ENCODE assay signal across 9 mouse cellular contexts in the genomic region with DNA sequence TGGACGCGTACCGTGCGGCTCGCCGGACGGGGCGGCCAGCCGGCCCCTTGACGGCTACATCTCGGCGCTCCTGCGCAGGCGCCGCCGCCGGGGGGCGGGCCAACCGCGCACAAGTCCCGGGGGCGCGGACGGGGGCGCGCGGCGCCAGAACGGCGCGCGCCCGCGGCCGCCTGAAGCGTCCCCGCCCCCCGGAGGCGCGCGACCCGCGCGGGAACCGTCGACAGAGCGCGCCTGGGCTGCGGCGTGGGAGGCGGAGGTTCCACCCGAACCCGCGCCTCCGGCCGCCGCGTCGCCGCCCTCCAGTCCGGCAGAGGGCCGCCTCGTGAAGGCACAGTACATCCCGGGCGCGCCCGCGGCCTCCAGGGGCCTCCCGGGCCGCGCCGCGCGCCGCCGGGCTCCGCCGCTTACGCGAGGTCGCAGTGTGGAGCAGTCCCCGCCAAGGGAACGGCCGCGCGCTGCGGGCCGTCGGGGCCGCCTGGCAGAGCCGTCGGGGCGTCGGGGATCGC. TPM values are rescaled to one million over a fixed set of nuclear protein-coding genes. Genes with fewer than 3 reads are reported as not detected.
DNase-seq lines count a peak whose midpoint lies in the region; ATAC-seq lines count a peak whose summit lies in the region.
"Had no signal": no experiment of that assay in that cellular context is flagged by ENCODE, and none has a peak within 500 bp of the region (broad histone marks: within the 10 kb centered on the region; RNA-seq: fewer than 3 reads in every experiment).

No protein-coding gene starts in this region.

- H3K27ac ChIP-seq in embryonic facial prominence, embryonic 13.5 days, result 0 out of 2 replicates have a peak overlapping the region, but pooled peaks have one; percentile 12
- H3K27ac ChIP-seq in intestine, embryonic 14.5 days (ENCODE audit: low read depth), result no peak overlapping the region
- no peak overlapping the region for H3K27ac ChIP-seq in neural tube, embryonic 13.5 days (replicated peaks)

- peak overlapping the region; percentile 48 for H3K4me2 ChIP-seq in embryonic facial prominence, embryonic 13.5 days
- peak overlapping the region; percentile 28 for H3K4me2 ChIP-seq in intestine, embryonic 14.5 days (ENCODE audit: low read length)
- peak overlapping the region; percentile 32 for H3K4me2 ChIP-seq in neural tube, embryonic 13.5 days

- ATAC-seq in embryonic facial prominence, embryonic 13.5 days (ENCODE audit: insufficient number of reproducible peaks, insufficient read depth, low FRiP score, low TSS enrichment, low read depth), result no peak
- ATAC-seq in intestine, embryonic 14.5 days (replicated peaks; ENCODE audit: low FRiP score, low TSS enrichment, low read depth), result 0 out of 2 replicates have a peak, but pooled peaks have one; percentile 26
- ATAC-seq in neural tube, embryonic 13.5 days (ENCODE audit: low read depth), result peak; percentile 5; the same call in 1 of the 2 replicates
- no peak for ATAC-seq in erythroid progenitor cell, adult 5-6 weeks (replicated peaks; ENCODE audit: low FRiP score, poor library complexity, severe bottlenecking)
- no peak for ATAC-seq in megakaryocyte-erythroid progenitor cell, adult 5-6 weeks (replicated peaks; ENCODE audit: low FRiP score, low TSS enrichment, poor library complexity, severe bottlenecking)
- ATAC-seq in megakaryocyte progenitor cell, adult 5-6 weeks (replicated peaks; ENCODE audit: poor library complexity), result no peak

- WGBS in embryonic facial prominence, embryonic 13.5 days, result 16% methylated on average over 91 of the region's 95 CpGs
- 34% methylated on average over 59 of the region's 95 CpGs for WGBS in intestine, embryonic 14.5 days
- WGBS in neural tube, embryonic 13.5 days, result 13% methylated on average over 95 of the region's 95 CpGs

- peaks cover 12% of the 10 kb centered on the region for H3K9me3 ChIP-seq in embryonic facial prominence, embryonic 13.5 days
- H3K9me3 ChIP-seq in intestine, embryonic 14.5 days (ENCODE audit: control insufficient read depth, low read length), result peaks cover 16% of the 10 kb centered on the region
- peaks cover 13% of the 10 kb centered on the region for H3K9me3 ChIP-seq in neural tube, embryonic 13.5 days

- H3K36me3 ChIP-seq in embryonic facial prominence, embryonic 13.5 days, result peaks cover 70% of the 10 kb centered on the region
- H3K36me3 ChIP-seq in intestine, embryonic 14.5 days (ENCODE audit: control insufficient read depth, insufficient read depth, low read length), result peaks cover 38% of the 10 kb centered on the region
- peaks cover 61% of the 10 kb centered on the region for H3K36me3 ChIP-seq in neural tube, embryonic 13.5 days

- DNase-seq in kidney, postnatal 14 days, result peak; percentile 35
- DNase-seq in kidney, adult 11 months, result no peak
- no peak for DNase-seq in intestine, embryonic 14.5 days (ENCODE audit: low spot score)

- 0 out of 2 replicates have a peak overlapping the region, but pooled peaks have one; percentile 11 for H3K9ac ChIP-seq in embryonic facial prominence, embryonic 13.5 days
- no peak overlapping the region for H3K9ac ChIP-seq in intestine, embryonic 14.5 days (ENCODE audit: low read length)
- H3K9ac ChIP-seq in neural tube, embryonic 13.5 days, result no peak overlapping the region

- peak overlapping the region; percentile 32 for H3K4me3 ChIP-seq in embryonic facial prominence, embryonic 13.5 days
- H3K4me3 ChIP-seq in intestine, embryonic 14.5 days (ENCODE audit: low read depth, low read length), result peak overlapping the region; percentile 23
- peak overlapping the region; percentile 25 for H3K4me3 ChIP-seq in neural tube, embryonic 13.5 days
- H3K4me3 ChIP-seq: erythroblast, embryonic 14.5 days had no signal

- peaks cover 11% of the 10 kb centered on the region; the same call in 1 of the 2 replicates for H3K27me3 ChIP-seq in embryonic facial prominence, embryonic 13.5 days
- H3K27me3 ChIP-seq in intestine, embryonic 14.5 days (replicated peaks; ENCODE audit: control insufficient read depth, insufficient read depth, low read length), result 0 out of 2 replicates have a peak, but pooled peaks cover 5% of the 10 kb centered on the region
- H3K27me3 ChIP-seq in neural tube, embryonic 13.5 days, result peaks cover 75% of the 10 kb centered on the region

- peaks cover 16% of the 10 kb centered on the region for H3K4me1 ChIP-seq in embryonic facial prominence, embryonic 13.5 days
- H3K4me1 ChIP-seq in intestine, embryonic 14.5 days (replicated peaks; ENCODE audit: control insufficient read depth, insufficient read depth, low read length), result peaks cover 8% of the 10 kb centered on the region; the same call in 1 of the 2 replicates
- peaks cover 8% of the 10 kb centered on the region for H3K4me1 ChIP-seq in neural tube, embryonic 13.5 days (replicated peaks)

RNA-seq across cellular contexts. Expression of gene Gng8, which starts 6.3 kb away (rescaled TPM):
- 19.9 and 32.0 TPM in 2 replicates for polyA plus RNA-seq in embryonic facial prominence, embryonic 13.5 days (2015; fragmentation: Nextera tagmentation; extraction: Ambion mirVana)
- 12.5 and 13.9 TPM in 2 replicates for polyA plus RNA-seq in intestine, embryonic 14.5 days (2014; fragmentation: Nextera tagmentation; extraction: Ambion mirVana)
- polyA plus RNA-seq in neural tube, embryonic 13.5 days (2015; fragmentation: Nextera tagmentation; extraction: Ambion mirVana), result 15.4 and 24.1 TPM in 2 replicates
- total RNA-seq in erythroid progenitor cell, adult 5-6 weeks (2015; ENCODE audit: low replicate concordance), result not detected in 2 replicates
- not detected in 2 replicates for total RNA-seq in erythroid progenitor cell, adult 5-6 weeks (2017; ENCODE audit: low replicate concordance)
- not detected in 2 replicates for total RNA-seq in megakaryocyte-erythroid progenitor cell, adult 5-6 weeks (2014; fragmentation: Nextera tagmentation)
- 2.6 TPM in 1 of 2 replicates, not detected in the other for total RNA-seq in megakaryocyte-erythroid progenitor cell, adult 5-6 weeks (2017)
- not detected in 2 replicates for total RNA-seq in megakaryocyte progenitor cell, adult 5-6 weeks (2015)
- total RNA-seq in megakaryocyte progenitor cell, adult 5-6 weeks (2017), result not detected in 2 replicates
- polyA plus RNA-seq: erythroblast, embryonic 14.5 days had no signal

RNA-seq across cellular contexts. Expression of gene Dact3, which starts 10.2 kb away (rescaled TPM):
- polyA plus RNA-seq in embryonic facial prominence, embryonic 13.5 days (2015; fragmentation: Nextera tagmentation; extraction: Ambion mirVana), result 4.9 TPM in 2 replicates
- polyA plus RNA-seq in intestine, embryonic 14.5 days (2014; fragmentation: Nextera tagmentation; extraction: Ambion mirVana), result 5.3 and 5.5 TPM in 2 replicates
- 3.7 and 3.9 TPM in 2 replicates for polyA plus RNA-seq in neural tube, embryonic 13.5 days (2015; fragmentation: Nextera tagmentation; extraction: Ambion mirVana)
- not detected in 2 replicates for total RNA-seq in erythroid progenitor cell, adult 5-6 weeks (2015; ENCODE audit: low replicate concordance)
- total RNA-seq in erythroid progenitor cell, adult 5-6 weeks (2017; ENCODE audit: low replicate concordance), result not detected in 2 replicates
- 0.27 TPM in 1 of 2 replicates, not detected in the other for total RNA-seq in megakaryocyte-erythroid progenitor cell, adult 5-6 weeks (2014; fragmentation: Nextera tagmentation)
- 0.75 TPM in 1 of 2 replicates, not detected in the other for total RNA-seq in megakaryocyte-erythroid progenitor cell, adult 5-6 weeks (2017)
- total RNA-seq in megakaryocyte progenitor cell, adult 5-6 weeks (2015), result not detected in 2 replicates
- total RNA-seq in megakaryocyte progenitor cell, adult 5-6 weeks (2017), result 0.04 and 0.17 TPM in 2 replicates

RNA-seq across cellular contexts. Expression of gene Ptgir, which starts 21.0 kb away (rescaled TPM):
- polyA plus RNA-seq in embryonic facial prominence, embryonic 13.5 days (2015; fragmentation: Nextera tagmentation; extraction: Ambion mirVana), result 1.2 TPM in 2 replicates
- polyA plus RNA-seq in intestine, embryonic 14.5 days (2014; fragmentation: Nextera tagmentation; extraction: Ambion mirVana), result 2.2 and 2.3 TPM in 2 replicates
- polyA plus RNA-seq in neural tube, embryonic 13.5 days (2015; fragmentation: Nextera tagmentation; extraction: Ambion mirVana), result 3.1 and 3.6 TPM in 2 replicates
- 0.36 and 6.7 TPM in 2 replicates for total RNA-seq in erythroid progenitor cell, adult 5-6 weeks (2015; ENCODE audit: low replicate concordance)
- 1.9 and 2.0 TPM in 2 replicates for total RNA-seq in erythroid progenitor cell, adult 5-6 weeks (2017; ENCODE audit: low replicate concordance)
- total RNA-seq in megakaryocyte-erythroid progenitor cell, adult 5-6 weeks (2014; fragmentation: Nextera tagmentation), result not detected in 2 replicates
- not detected in 2 replicates for total RNA-seq in megakaryocyte-erythroid progenitor cell, adult 5-6 weeks (2017)
- 2.1 and 2.6 TPM in 2 replicates for total RNA-seq in megakaryocyte progenitor cell, adult 5-6 weeks (2015)
- total RNA-seq in megakaryocyte progenitor cell, adult 5-6 weeks (2017), result 1.8 and 4.0 TPM in 2 replicates

RNA-seq across cellular contexts. Expression of gene Calm3, which starts 38.6 kb away (rescaled TPM):
- 104 and 111 TPM in 2 replicates for polyA plus RNA-seq in embryonic facial prominence, embryonic 13.5 days (2015; fragmentation: Nextera tagmentation; extraction: Ambion mirVana)
- 184 and 190 TPM in 2 replicates for polyA plus RNA-seq in intestine, embryonic 14.5 days (2014; fragmentation: Nextera tagmentation; extraction: Ambion mirVana)
- polyA plus RNA-seq in neural tube, embryonic 13.5 days (2015; fragmentation: Nextera tagmentation; extraction: Ambion mirVana), result 275 and 297 TPM in 2 replicates
- 131 and 141 TPM in 2 replicates for total RNA-seq in erythroid progenitor cell, adult 5-6 weeks (2015; ENCODE audit: low replicate concordance)
- total RNA-seq in erythroid progenitor cell, adult 5-6 weeks (2017; ENCODE audit: low replicate concordance), result 258 and 325 TPM in 2 replicates
- total RNA-seq in megakaryocyte-erythroid progenitor cell, adult 5-6 weeks (2014; fragmentation: Nextera tagmentation), result 291 and 377 TPM in 2 replicates
- total RNA-seq in megakaryocyte-erythroid progenitor cell, adult 5-6 weeks (2017), result 512 and 515 TPM in 2 replicates
- 125 and 150 TPM in 2 replicates for total RNA-seq in megakaryocyte progenitor cell, adult 5-6 weeks (2015)
- 419 and 440 TPM in 2 replicates for total RNA-seq in megakaryocyte progenitor cell, adult 5-6 weeks (2017)

RNA-seq across cellular contexts. Expression of gene Prkd2, which starts 42.6 kb away (rescaled TPM):
- polyA plus RNA-seq in embryonic facial prominence, embryonic 13.5 days (2015; fragmentation: Nextera tagmentation; extraction: Ambion mirVana), result 20.5 and 20.8 TPM in 2 replicates
- polyA plus RNA-seq in intestine, embryonic 14.5 days (2014; fragmentation: Nextera tagmentation; extraction: Ambion mirVana), result 12.0 and 12.8 TPM in 2 replicates
- 6.3 and 6.8 TPM in 2 replicates for polyA plus RNA-seq in neural tube, embryonic 13.5 days (2015; fragmentation: Nextera tagmentation; extraction: Ambion mirVana)
- 8.3 and 18.4 TPM in 2 replicates for total RNA-seq in erythroid progenitor cell, adult 5-6 weeks (2015; ENCODE audit: low replicate concordance)
- total RNA-seq in erythroid progenitor cell, adult 5-6 weeks (2017; ENCODE audit: low replicate concordance), result 3.8 and 4.9 TPM in 2 replicates
- 14.2 and 19.8 TPM in 2 replicates for total RNA-seq in megakaryocyte-erythroid progenitor cell, adult 5-6 weeks (2014; fragmentation: Nextera tagmentation)
- total RNA-seq in megakaryocyte-erythroid progenitor cell, adult 5-6 weeks (2017), result 5.2 and 14.9 TPM in 2 replicates
- total RNA-seq in megakaryocyte progenitor cell, adult 5-6 weeks (2015), result 6.2 and 8.8 TPM in 2 replicates
- 6.0 and 8.8 TPM in 2 replicates for total RNA-seq in megakaryocyte progenitor cell, adult 5-6 weeks (2017)

Comparison
In these comparisons a context has a peak if more than half of its experiments do, and no peak if none do; other contexts are left out.
1. ATAC-seq: peak in intestine, embryonic 14.5 days (single experiment) and neural tube, embryonic 13.5 days (single experiment); none in embryonic facial prominence, embryonic 13.5 days (single experiment), erythroid progenitor cell, adult 5-6 weeks (single experiment), megakaryocyte-erythroid progenitor cell, adult 5-6 weeks (single experiment) and megakaryocyte progenitor cell, adult 5-6 weeks (single experiment).
2. Peak in every context shown above with its lines, with median percentiles within 50 percentile points of each other: H3K4me2 ChIP-seq and H3K4me3 ChIP-seq.